Mouse (Mus musculus) neural tube, embryonic 14.5 days (tissue): ENCODE data around the gene Sestd1. TPM values are rescaled to one million over a fixed set of nuclear protein-coding genes. Genes with fewer than 3 reads are reported as not detected.

Experiments used
- ATAC-seq: fragments of 200-750 bp; cut with Nextera tagmentation; 2 replicates; pipeline ENCODE4 v1.8.0; 2017; ENCODE audit warnings: low read depth, mild to moderate bottlenecking, moderate TSS enrichment, moderate library complexity
- H3K27ac ChIP-seq: fragments of 300-500 bp; sonication (generic); 2 replicates; pipeline ENCODE4 v1.5.1; 2014; ENCODE audit warnings: low read depth, mild to moderate bottlenecking, control low read depth, low read length, moderate library complexity, mixed read lengths
- H3K27me3 ChIP-seq: fragments of 300-500 bp; sonication (generic); 2 replicates; pipeline ENCODE4 v1.6.1; 2014; ENCODE audit warnings: low read length; ENCODE audit not compliant: control insufficient read depth, insufficient read depth
- H3K36me3 ChIP-seq: fragments of 300-500 bp; sonication (generic); 2 replicates; pipeline ENCODE4 v1.6.1; 2014; ENCODE audit warnings: low read length, mixed read lengths; ENCODE audit not compliant: control insufficient read depth, insufficient read depth
- H3K4me1 ChIP-seq: fragments of 300-500 bp; sonication (generic); 2 replicates; pipeline ENCODE4 v1.6.1; 2014; ENCODE audit warnings: low read length; ENCODE audit not compliant: control insufficient read depth, insufficient read depth
- H3K4me2 ChIP-seq: fragments of 300-500 bp; sonication (generic); 2 replicates; pipeline ENCODE4 v1.6.1; 2014; ENCODE audit warnings: mild to moderate bottlenecking, low read depth, low read length, control low read depth
- H3K4me3 ChIP-seq: fragments of 300-500 bp; sonication (generic); 2 replicates; pipeline ENCODE4 v1.5.1; 2014; ENCODE audit warnings: low read depth, low read length, control low read depth, mixed read lengths
- H3K9ac ChIP-seq: fragments of 300-500 bp; sonication (generic); replicated peaks from 2 replicates; pipeline ENCODE4 v1.6.1; 2014; ENCODE audit warnings: low read depth, mild to moderate bottlenecking, control low read depth, low read length, mixed read lengths
- H3K9me3 ChIP-seq: fragments of 300-500 bp; sonication (generic); 2 replicates; pipeline ENCODE4 v1.6.1; 2016; ENCODE audit warnings: low read length; ENCODE audit not compliant: control insufficient read depth
- WGBS: fragments of 180-500 bp; shearing (Covaris S2); extraction: QIAGEN DNeasy Blood & Tissue Kit; methylation state at CpG from one replicate; pipeline ENCODE4 v1.1.7; 2014; 5-methylcytosine and 5-hydroxymethylcytosine counted together
- polyA plus RNA-seq: library from polyadenylated mRNA; unstranded; fragments of >200 nt; fragmentation: Nextera tagmentation; extraction: Ambion mirVana; gene quantifications from 2 replicates; pipeline ENCODE4 v1.2.1, GENCODE M21; 2014

Sestd1 gene
- polyA plus RNA-seq, 1 experiment from 2014 or later, result 49.0 TPM

GRCm38 (mm10) chr2:77154080-77154479 is 126.3 kb downstream of the Sestd1 start:
- Histone ChIP-seq H3K4me2 (no peak overlapping the region), H3K4me1 (peaks cover 5% of the 10 kb centered on the region; the same call in 1 of the 2 replicates), H3K9ac (no peak overlapping the region), H3K4me3 (no peak overlapping the region), H3K36me3 (no peaks in the 10 kb centered on the region), H3K27ac (no peak overlapping the region), H3K27me3 (no peaks in the 10 kb centered on the region), H3K9me3 (no peaks in the 10 kb centered on the region)
- 85% methylated on average over 4 of the region's 4 CpGs for WGBS
- no peak for ATAC-seq

- 85% methylated on average over 8 of the region's 8 CpGs for WGBS
- Histone ChIP-seq H3K4me3 (no peak overlapping the region), H3K36me3 (no peaks in the 10 kb centered on the region), H3K27ac (no peak overlapping the region), H3K4me2 (no peak overlapping the region), H3K9me3 (no peaks in the 10 kb centered on the region), H3K9ac (no peak overlapping the region), H3K27me3 (no peaks in the 10 kb centered on the region), H3K4me1 (peaks cover 5% of the 10 kb centered on the region; the same call in 1 of the 2 replicates)
- no peak for ATAC-seq
Measured at GRCm38 (mm10) chr2:77151255-77151654, 129.1 kb downstream of the Sestd1 start.

DNA sequence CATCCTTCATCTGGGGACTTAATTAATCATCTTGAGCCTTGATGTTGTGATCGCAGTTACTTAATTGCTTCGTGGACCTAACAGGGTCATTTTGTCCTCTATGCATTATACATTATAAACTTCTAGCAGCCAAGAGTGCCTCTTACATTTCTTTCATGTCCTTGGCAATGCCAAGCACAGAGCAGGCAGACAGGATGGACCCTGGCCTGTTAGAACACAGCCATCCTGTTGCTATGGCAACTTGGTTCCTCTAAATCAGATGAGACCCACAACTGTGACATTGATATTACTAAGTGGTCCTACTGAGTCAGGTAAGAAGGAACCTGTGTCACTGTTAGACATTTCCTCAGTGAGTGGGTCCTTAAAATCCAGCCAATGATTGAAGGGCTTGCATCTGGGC is 130.8 kb downstream of the Sestd1 start:
- 56% methylated on average over 2 of the region's 2 CpGs for WGBS
- no peak overlapping the region for H3K4me3 ChIP-seq
- ATAC-seq, result no peak

GRCm38 (mm10) chr2:77148215-77148614 is 132.2 kb downstream of the Sestd1 start:
- no peaks in the 10 kb centered on the region for H3K9me3 ChIP-seq
- peaks cover 5% of the 10 kb centered on the region; the same call in 1 of the 2 replicates for H3K4me1 ChIP-seq
- no peak overlapping the region for H3K9ac ChIP-seq
- WGBS, result 62% methylated on average over 4 of the region's 4 CpGs
- ATAC-seq, result no peak
- 0 out of 2 replicates have a peak overlapping the region, but pooled peaks have one; percentile 18 for H3K27ac ChIP-seq
- no peak overlapping the region for H3K4me3 ChIP-seq
- no peaks in the 10 kb centered on the region for H3K36me3 ChIP-seq
- no peak overlapping the region for H3K4me2 ChIP-seq
- H3K27me3 ChIP-seq, result no peaks in the 10 kb centered on the region

More for the DNA sequence above, 130.8 kb downstream of the Sestd1 start:
- no peak overlapping the region for H3K9ac ChIP-seq
- H3K4me2 ChIP-seq, result no peak overlapping the region
- H3K27me3 ChIP-seq, result no peaks in the 10 kb centered on the region
- peaks cover 5% of the 10 kb centered on the region; the same call in 1 of the 2 replicates for H3K4me1 ChIP-seq
- H3K27ac ChIP-seq, result no peak overlapping the region; the same call in 1 of the 2 replicates
- no peaks in the 10 kb centered on the region for H3K36me3 ChIP-seq
- H3K9me3 ChIP-seq, result no peaks in the 10 kb centered on the region

- Histone ChIP-seq H3K4me2 (no peak overlapping the region), H3K4me1 (peaks cover 5% of the 10 kb centered on the region; the same call in 1 of the 2 replicates), H3K9me3 (no peaks in the 10 kb centered on the region), H3K27ac (no peak overlapping the region), H3K27me3 (no peaks in the 10 kb centered on the region), H3K36me3 (no peaks in the 10 kb centered on the region), H3K9ac (no peak overlapping the region), H3K4me3 (no peak overlapping the region)
- no peak for ATAC-seq
- WGBS, result 81% methylated on average over 2 of the region's 2 CpGs
Measured at GRCm38 (mm10) chr2:77146968-77147367, 133.4 kb downstream of the Sestd1 start.

DNA sequence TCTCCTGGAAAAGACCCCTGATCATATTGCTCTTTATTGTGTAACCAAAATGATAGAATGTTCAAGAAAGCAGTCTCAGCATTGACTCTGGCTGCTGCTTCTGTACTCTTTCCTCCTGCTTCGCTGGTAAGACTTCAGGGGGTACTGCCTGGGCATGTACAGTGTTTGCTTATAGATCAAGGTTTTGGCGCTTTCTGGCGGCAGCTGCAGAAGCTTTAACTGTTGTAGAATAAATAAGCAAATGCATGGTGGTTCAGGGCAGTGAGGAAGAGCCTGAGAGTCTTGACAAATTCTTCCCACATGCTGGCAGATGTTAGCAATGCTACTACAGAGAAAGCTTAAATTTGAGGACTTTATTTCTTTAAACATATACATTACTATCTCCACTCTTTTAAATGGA is 134.1 kb downstream of the Sestd1 start:
- Histone ChIP-seq H3K27me3 (no peaks in the 10 kb centered on the region), H3K9me3 (no peaks in the 10 kb centered on the region), H3K9ac (no peak overlapping the region), H3K4me3 (no peak overlapping the region), H3K27ac (no peak overlapping the region), H3K36me3 (no peaks in the 10 kb centered on the region), H3K4me2 (no peak overlapping the region), H3K4me1 (peaks cover 5% of the 10 kb centered on the region; the same call in 1 of the 2 replicates)
- WGBS, result 81% methylated on average over 3 of the region's 3 CpGs
- no peak for ATAC-seq

GRCm38 (mm10) chr2:77143536-77143935 is 136.9 kb downstream of the Sestd1 start:
- Histone ChIP-seq H3K4me1 (no peaks in the 10 kb centered on the region), H3K4me3 (no peak overlapping the region), H3K9ac (no peak overlapping the region), H3K36me3 (no peaks in the 10 kb centered on the region), H3K4me2 (no peak overlapping the region), H3K9me3 (no peaks in the 10 kb centered on the region), H3K27me3 (no peaks in the 10 kb centered on the region), H3K27ac (no peak overlapping the region)
- 50% methylated on average over 6 of the region's 6 CpGs for WGBS
- ATAC-seq, result no peak

DNA sequence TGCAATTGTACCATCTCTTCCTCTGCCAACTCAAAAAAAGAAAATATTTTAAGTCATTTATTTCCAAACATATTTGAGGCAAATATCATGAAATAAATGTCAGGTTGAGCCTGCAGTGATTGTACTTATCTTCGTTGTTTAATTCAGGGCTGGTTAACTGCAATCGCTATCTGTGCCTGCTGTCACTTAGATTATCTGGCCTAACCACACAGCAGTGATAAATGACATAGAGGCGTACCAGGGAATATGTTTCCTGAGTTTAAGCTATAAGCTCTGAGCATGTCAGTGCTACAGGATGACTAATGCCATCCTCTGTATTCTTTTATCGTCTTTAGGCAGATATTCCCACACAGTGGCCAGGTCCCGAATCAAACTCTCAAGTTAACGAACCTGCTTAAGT is 141.5 kb downstream of the Sestd1 start:
- Histone ChIP-seq H3K4me2 (no peak overlapping the region), H3K9ac (no peak overlapping the region), H3K4me3 (no peak overlapping the region), H3K27me3 (no peaks in the 10 kb centered on the region), H3K9me3 (no peaks in the 10 kb centered on the region), H3K4me1 (no peaks in the 10 kb centered on the region), H3K36me3 (no peaks in the 10 kb centered on the region), H3K27ac (no peak overlapping the region)
- ATAC-seq, result no peak
- WGBS, result 90% methylated on average over 6 of the region's 6 CpGs

- no peak overlapping the region for H3K9ac ChIP-seq
- no peak for ATAC-seq
- no peaks in the 10 kb centered on the region for H3K9me3 ChIP-seq
- no peaks in the 10 kb centered on the region for H3K36me3 ChIP-seq
- no peak overlapping the region for H3K27ac ChIP-seq
- 23% methylated on average over 1 of the region's 1 CpGs for WGBS
- H3K4me2 ChIP-seq, result no peak overlapping the region
- H3K4me1 ChIP-seq, result no peaks in the 10 kb centered on the region
- H3K4me3 ChIP-seq, result no peak overlapping the region
- H3K27me3 ChIP-seq, result no peaks in the 10 kb centered on the region
Measured at GRCm38 (mm10) chr2:77134906-77135305, 145.5 kb downstream of the Sestd1 start.
